Mouse (Mus musculus): ENCODE results near the gene Sept9. TPM values are rescaled to one million over a fixed set of nuclear protein-coding genes. Genes with fewer than 3 reads are reported as not detected.

Gene Sept9
- total and polyA plus RNA-seq, 3 experiments, result 115 to 469 (median 292) TPM

DNA sequence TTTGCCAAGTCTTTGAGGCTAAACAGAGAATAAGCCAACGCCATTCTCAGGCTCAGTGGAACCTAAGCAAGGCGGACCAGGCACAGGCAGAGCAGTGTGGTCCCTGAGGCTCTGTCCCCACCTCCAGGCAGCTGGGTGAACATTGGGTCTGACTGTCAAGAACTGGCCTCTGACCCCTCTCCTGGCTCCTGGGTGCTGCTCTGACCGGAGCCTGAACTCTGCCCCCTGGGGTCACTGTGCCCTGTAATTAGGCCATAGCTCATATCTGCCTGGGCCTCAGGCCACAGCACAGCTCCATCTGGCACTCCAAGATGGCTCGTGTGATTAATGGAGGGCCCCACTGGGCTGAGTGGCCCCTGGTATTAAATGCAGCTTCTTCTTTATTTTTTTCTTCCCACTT, 80.5 kb downstream of the Sept9 start:
- Histone ChIP-seq H3K4me3 (ENCODE audit: low read depth, low read length) (no peak overlapping the region), H3K4me1 (ENCODE audit: insufficient read depth, low read depth, low read length) (no peaks in the 10 kb centered on the region; the same call in 1 of the 2 replicates), H3K36me3 (replicated peaks) (peaks cover 5% of the 10 kb centered on the region), H3K27me3 (ENCODE audit: insufficient read depth, low read length) (peaks cover 83% of the 10 kb centered on the region), H3K9me3 (replicated peaks) (no peaks in the 10 kb centered on the region)
- ATAC-seq (ENCODE audit: extremely low read depth, insufficient number of reproducible peaks, low FRiP score, poor library complexity, severe bottlenecking) (no peak), DNase-seq (ENCODE audit: low spot score) (no peak)
- TF ChIP-seq GATA2 (IDR thresholded peaks at IDR 0.05; ENCODE audit: borderline replicate concordance, low read depth, low read length) (no peak), CTCF (IDR thresholded peaks at IDR 0.05; ENCODE audit: low read depth, low read length) (no peak), GATA1 (IDR thresholded peaks at IDR 0.05; ENCODE audit: borderline replicate concordance, low read length) (no peak), POLR2AphosphoS5 (IDR thresholded peaks at IDR 0.05; ENCODE audit: insufficient replicate concordance, low read depth, low read length) (no peak), TAL1 (conservative IDR thresholded peaks at IDR 0.05; ENCODE audit: low read depth, low read length) (no peak)

DNA sequence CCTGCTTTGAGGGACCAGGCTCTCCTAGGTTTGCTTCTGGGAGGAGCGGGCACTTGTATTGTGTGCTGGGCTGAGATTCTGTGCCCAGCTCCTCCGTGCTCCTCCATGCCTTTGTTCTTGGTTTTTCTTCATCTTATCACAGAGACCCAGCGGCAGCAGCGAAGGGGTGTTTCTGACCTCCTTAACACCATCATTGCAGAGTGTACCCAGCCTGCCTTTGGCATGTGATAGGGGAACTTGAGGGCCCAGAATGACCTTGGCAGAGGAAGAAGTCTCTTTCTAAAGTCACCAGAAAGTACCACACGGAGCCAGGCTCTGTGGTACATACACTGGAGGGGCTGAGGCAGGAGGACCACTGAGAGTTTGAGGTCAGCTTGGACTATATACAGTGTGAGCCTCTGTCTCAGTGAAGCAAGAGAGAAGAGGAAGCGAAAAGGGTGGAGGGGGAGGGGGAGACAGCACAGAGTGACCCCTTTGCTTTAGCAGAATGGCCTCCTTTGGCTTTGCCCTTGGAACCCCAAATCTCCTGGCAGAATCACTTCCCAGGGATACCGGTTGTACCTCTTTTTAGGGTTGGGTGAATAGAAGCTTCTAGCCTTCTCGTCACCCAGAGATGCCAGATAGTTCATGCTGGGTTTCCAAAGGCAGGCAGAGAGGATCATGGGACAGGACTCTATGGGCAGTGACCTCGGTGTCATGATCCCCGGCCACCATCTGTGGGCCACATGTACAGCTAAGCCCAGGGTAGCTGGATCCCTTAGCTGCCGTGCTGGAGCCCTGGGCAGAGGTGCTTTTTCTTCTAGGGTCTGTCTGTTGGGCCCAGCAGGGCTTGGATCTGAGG, 83.8 kb downstream of the Sept9 start:
- H3K4me1 ChIP-seq (ENCODE audit: insufficient read depth, low read depth, low read length), result no peaks in the 10 kb centered on the region
- no peak for ATAC-seq (ENCODE audit: extremely low read depth, insufficient number of reproducible peaks, low FRiP score, poor library complexity, severe bottlenecking)
- DNase-seq (ENCODE audit: low spot score), result no peak
- H3K4me3 ChIP-seq (ENCODE audit: low read depth, low read length), result no peak overlapping the region
- TF ChIP-seq POLR2AphosphoS5 (IDR thresholded peaks at IDR 0.05; ENCODE audit: insufficient replicate concordance, low read depth, low read length), result no peak
- TF ChIP-seq GATA1 (IDR thresholded peaks at IDR 0.05; ENCODE audit: borderline replicate concordance, low read length), result no peak
- TF ChIP-seq GATA2 (IDR thresholded peaks at IDR 0.05; ENCODE audit: borderline replicate concordance, low read depth, low read length), result no peak
- no peak for TF ChIP-seq CTCF (IDR thresholded peaks at IDR 0.05; ENCODE audit: low read depth, low read length)
- no peak for TF ChIP-seq TAL1 (conservative IDR thresholded peaks at IDR 0.05; ENCODE audit: low read depth, low read length)
- H3K36me3 ChIP-seq (replicated peaks), result peaks cover 8% of the 10 kb centered on the region
- peaks cover 86% of the 10 kb centered on the region for H3K27me3 ChIP-seq (ENCODE audit: insufficient read depth, low read length)
- no peaks in the 10 kb centered on the region for H3K9me3 ChIP-seq (replicated peaks)

DNA sequence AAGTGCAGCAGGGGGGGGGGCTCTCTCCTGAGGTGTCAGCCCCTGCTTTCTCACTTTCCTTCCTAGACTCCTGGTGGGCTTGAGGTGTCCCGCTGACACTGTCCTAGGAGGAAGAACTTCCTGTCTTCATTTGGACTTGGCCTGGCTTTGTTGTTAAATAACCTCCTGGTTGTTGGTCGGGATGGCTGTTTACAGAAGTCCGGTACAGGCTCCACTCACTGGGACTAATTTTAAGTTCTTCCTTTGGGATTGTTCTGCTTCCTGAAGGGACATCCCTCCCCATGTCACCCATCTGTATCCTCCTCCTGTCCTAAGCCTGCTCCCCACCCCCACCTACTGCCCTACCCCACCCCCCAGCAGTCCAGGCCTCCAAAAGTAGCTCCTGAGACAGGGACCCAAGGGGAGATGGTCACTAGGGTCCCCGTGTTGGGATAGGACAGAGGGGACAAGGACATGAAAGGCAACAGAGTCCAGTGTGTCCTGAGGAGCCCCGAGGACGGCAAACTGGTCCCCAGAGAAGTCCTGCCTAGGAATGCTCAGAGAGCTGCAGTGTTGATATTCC, 84.5 kb downstream of the Sept9 start:
- DNase-seq (ENCODE audit: low spot score), result no peak
- H3K27me3 ChIP-seq (ENCODE audit: insufficient read depth, low read length), result peaks cover 83% of the 10 kb centered on the region
- H3K9me3 ChIP-seq (replicated peaks), result no peaks in the 10 kb centered on the region
- peaks cover 8% of the 10 kb centered on the region for H3K36me3 ChIP-seq (replicated peaks)
- ATAC-seq (ENCODE audit: extremely low read depth, insufficient number of reproducible peaks, low FRiP score, poor library complexity, severe bottlenecking), result no peak
- no peak for TF ChIP-seq TAL1 (conservative IDR thresholded peaks at IDR 0.05; ENCODE audit: low read depth, low read length)
- no peak for TF ChIP-seq POLR2AphosphoS5 (IDR thresholded peaks at IDR 0.05; ENCODE audit: insufficient replicate concordance, low read depth, low read length)
- TF ChIP-seq GATA2 (IDR thresholded peaks at IDR 0.05; ENCODE audit: borderline replicate concordance, low read depth, low read length), result no peak
- no peak for TF ChIP-seq GATA1 (IDR thresholded peaks at IDR 0.05; ENCODE audit: borderline replicate concordance, low read length)
- no peak for TF ChIP-seq CTCF (IDR thresholded peaks at IDR 0.05; ENCODE audit: low read depth, low read length)
- no peaks in the 10 kb centered on the region; the same call in 1 of the 2 replicates for H3K4me1 ChIP-seq (ENCODE audit: insufficient read depth, low read depth, low read length)
- H3K4me3 ChIP-seq (ENCODE audit: low read depth, low read length), result no peak overlapping the region

DNA sequence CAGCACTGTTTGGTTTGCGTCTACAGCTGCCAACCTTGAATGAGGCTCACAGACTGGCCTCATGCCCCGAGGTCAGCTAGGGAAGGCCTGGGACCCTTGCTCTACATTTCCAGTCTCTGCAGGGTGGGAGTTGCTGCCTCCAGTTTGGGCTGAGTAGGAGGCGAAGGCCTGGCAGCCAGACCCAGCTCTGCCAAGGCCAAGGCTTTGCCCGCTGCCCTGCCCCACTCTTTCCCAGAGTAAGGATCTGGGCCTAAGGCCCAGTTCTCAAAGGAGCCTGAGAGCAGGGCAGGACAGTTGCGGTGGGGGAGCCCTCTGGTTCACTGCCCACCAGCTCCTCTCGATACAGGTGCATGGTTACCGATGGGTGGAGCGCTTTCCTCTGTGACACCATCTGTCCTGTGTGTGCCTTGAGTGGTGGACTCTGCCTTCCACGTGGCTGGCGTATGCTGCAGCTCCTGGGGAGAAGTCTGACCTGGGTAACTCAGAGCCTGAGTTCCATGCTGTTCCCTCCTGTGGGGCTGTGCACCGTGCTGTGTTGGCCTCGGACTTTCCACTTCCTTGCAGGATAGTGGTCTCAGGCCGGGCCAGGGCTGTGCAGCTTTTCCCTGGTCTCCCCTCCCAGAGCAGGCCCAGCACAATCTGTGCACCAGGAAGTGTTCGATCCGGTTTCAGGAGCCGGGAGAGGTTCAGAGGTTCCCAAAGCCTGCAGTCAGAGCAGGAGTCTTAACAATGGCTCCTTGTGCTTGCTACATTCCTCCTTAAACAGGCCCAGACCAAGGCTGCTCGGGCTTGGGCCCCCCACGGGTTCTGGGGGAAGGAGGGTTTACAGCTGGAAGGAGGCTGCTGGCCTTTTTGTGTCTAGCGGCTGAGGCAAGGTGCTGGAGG, 85.5 kb downstream of the Sept9 start:
- peaks cover 8% of the 10 kb centered on the region for H3K36me3 ChIP-seq (replicated peaks)
- no peak for DNase-seq (ENCODE audit: low spot score)

DNA sequence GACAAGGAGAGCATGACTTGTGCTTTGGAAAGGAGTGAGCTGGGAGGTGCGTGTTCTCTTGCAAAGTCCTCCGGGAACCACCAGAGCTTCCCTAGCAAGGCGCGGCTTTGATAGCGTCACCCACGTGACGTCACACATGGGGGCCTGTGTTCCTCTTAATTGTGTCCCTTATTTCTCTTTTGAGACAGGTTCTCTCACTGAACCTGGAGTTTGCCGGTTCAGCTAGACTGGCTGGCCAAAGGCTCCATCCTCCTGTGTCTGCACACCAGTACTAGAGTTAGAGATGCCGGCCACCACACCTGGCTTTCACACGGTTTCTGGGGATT, 86.1 kb downstream of the Sept9 start:
- Histone ChIP-seq H3K36me3 (replicated peaks) (peaks cover 11% of the 10 kb centered on the region), H3K27me3 (ENCODE audit: insufficient read depth, low read length) (peaks cover 72% of the 10 kb centered on the region), H3K9me3 (replicated peaks) (no peaks in the 10 kb centered on the region), H3K4me3 (ENCODE audit: low read depth, low read length) (no peak overlapping the region), H3K4me1 (ENCODE audit: insufficient read depth, low read depth, low read length) (no peaks in the 10 kb centered on the region; the same call in 1 of the 2 replicates)
- ATAC-seq (ENCODE audit: extremely low read depth, insufficient number of reproducible peaks, low FRiP score, poor library complexity, severe bottlenecking), result no peak
- no peak for DNase-seq (ENCODE audit: low spot score)
- TF ChIP-seq POLR2AphosphoS5 (IDR thresholded peaks at IDR 0.05; ENCODE audit: insufficient replicate concordance, low read depth, low read length) (no peak), GATA2 (IDR thresholded peaks at IDR 0.05; ENCODE audit: borderline replicate concordance, low read depth, low read length) (no peak), TAL1 (conservative IDR thresholded peaks at IDR 0.05; ENCODE audit: low read depth, low read length) (no peak), CTCF (IDR thresholded peaks at IDR 0.05; ENCODE audit: low read depth, low read length) (no peak), GATA1 (IDR thresholded peaks at IDR 0.05; ENCODE audit: borderline replicate concordance, low read length) (no peak)

More for the DNA sequence above, 85.5 kb downstream of the Sept9 start:
- no peaks in the 10 kb centered on the region for H3K9me3 ChIP-seq (replicated peaks)
- TF ChIP-seq TAL1 (conservative IDR thresholded peaks at IDR 0.05; ENCODE audit: low read depth, low read length) (no peak), GATA1 (IDR thresholded peaks at IDR 0.05; ENCODE audit: borderline replicate concordance, low read length) (no peak), CTCF (IDR thresholded peaks at IDR 0.05; ENCODE audit: low read depth, low read length) (no peak), GATA2 (IDR thresholded peaks at IDR 0.05; ENCODE audit: borderline replicate concordance, low read depth, low read length) (no peak), POLR2AphosphoS5 (IDR thresholded peaks at IDR 0.05; ENCODE audit: insufficient replicate concordance, low read depth, low read length) (no peak)
- H3K4me1 ChIP-seq (ENCODE audit: insufficient read depth, low read depth, low read length), result no peaks in the 10 kb centered on the region; the same call in 1 of the 2 replicates
- no peak overlapping the region for H3K4me3 ChIP-seq (ENCODE audit: low read depth, low read length)
- ATAC-seq (ENCODE audit: extremely low read depth, insufficient number of reproducible peaks, low FRiP score, poor library complexity, severe bottlenecking), result no peak
- peaks cover 75% of the 10 kb centered on the region for H3K27me3 ChIP-seq (ENCODE audit: insufficient read depth, low read length)

All from G1E (cell line).